Mouse (Mus musculus) CH12.LX (cell line): ENCODE data around the gene Nav1. TPM values are rescaled to one million over a fixed set of nuclear protein-coding genes. Genes with fewer than 3 reads are reported as not detected.

ENCODE experiments used
- DNase-seq: peaks from one replicate; pipeline ENCODE4 v3.0.0-alpha.2; 2013; ENCODE audit errors: extremely low read depth
- H3K27ac ChIP-seq: 2 replicates; pipeline ENCODE4 v1.5.1; 2012; ENCODE audit warnings: low read depth, mild to moderate bottlenecking, control low read depth, moderate library complexity; ENCODE audit not compliant: insufficient read depth
- H3K27me3 ChIP-seq: replicated peaks from 2 replicates; pipeline ENCODE3; 2012; ENCODE audit warnings: inconsistent platforms
- H3K36me3 ChIP-seq, 2 experiments: replicated peaks in 1 of 2; 2 replicates each; pipeline versions ENCODE3 to v1.6.1; 2012; ENCODE audit warnings: inconsistent platforms in 1 of 2, low read length in 1 of 2, mild to moderate bottlenecking in 1 of 2, mixed read lengths in 1 of 2, moderate library complexity in 1 of 2; ENCODE audit not compliant: control insufficient read depth in 1 of 2, insufficient read depth in 1 of 2
- H3K4me1 ChIP-seq, 2 experiments: 2 replicates each; pipeline ENCODE4 v1.6.1; 2012; ENCODE audit warnings: inconsistent platforms in 1 of 2, moderate library complexity in 1 of 2; ENCODE audit not compliant: insufficient read depth in 2 of 2, control insufficient read depth in 1 of 2
- H3K4me2 ChIP-seq: 2 replicates; pipeline ENCODE4 v1.6.1; 2012; ENCODE audit warnings: low read depth, mild to moderate bottlenecking, control low read depth; ENCODE audit not compliant: poor library complexity, insufficient read depth, severe bottlenecking
- H3K4me3 ChIP-seq, 3 experiments: fragments of 150-350 bp in 1 of 3; sonication (generic) in 1 of 3; replicated peaks in 1 of 3; 2 replicates each; pipeline versions ENCODE3 to v1.5.1; 2011 to 2012; ENCODE audit warnings: low read depth in 2 of 3, low read length in 2 of 3, mild to moderate bottlenecking in 2 of 3, moderate library complexity in 2 of 3, control low read depth in 1 of 3, improper control_type of control experiment in 1 of 3, inconsistent platforms in 1 of 3, mixed read lengths in 1 of 3; ENCODE audit not compliant: poor library complexity in 1 of 3
- H3K79me2 ChIP-seq: replicated peaks from 2 replicates; pipeline ENCODE4 v1.6.1; 2012; ENCODE audit warnings: mild to moderate bottlenecking, moderate library complexity; ENCODE audit not compliant: control insufficient read depth, poor library complexity, insufficient read depth, severe bottlenecking; ENCODE audit errors: extremely low read depth
- H3K9ac ChIP-seq: 2 replicates; pipeline ENCODE4 v1.6.1; 2012; ENCODE audit warnings: low read depth, mild to moderate bottlenecking, control low read depth, moderate library complexity; ENCODE audit not compliant: insufficient read depth
- H3K9me3 ChIP-seq: replicated peaks from 2 replicates; pipeline ENCODE3; 2012; ENCODE audit warnings: low read length, inconsistent platforms, mixed read lengths
- CTCF ChIP-seq, 2 experiments: IDR thresholded peaks in 1 of 2; conservative IDR thresholded peaks in 1 of 2; 2 replicates each; pipeline ENCODE4 v1.5.1; 2011 to 2012; ENCODE audit warnings: low read depth in 2 of 2, low read length in 2 of 2, improper control_type of control experiment in 1 of 2, inconsistent platforms in 1 of 2, mild to moderate bottlenecking in 1 of 2, moderate library complexity in 1 of 2
- ETS1 ChIP-seq: conservative IDR thresholded peaks from 2 replicates; pipeline ENCODE4 v1.6.1; 2012; ENCODE audit warnings: low read depth, mild to moderate bottlenecking, inconsistent platforms, low read length, improper control_type of control experiment, moderate library complexity
- GABPA ChIP-seq: IDR thresholded peaks from 2 replicates; pipeline ENCODE4 v1.6.1; 2012; ENCODE audit warnings: low read depth, low read length, improper control_type of control experiment, inconsistent platforms; ENCODE audit not compliant: insufficient replicate concordance
- JUND ChIP-seq: conservative IDR thresholded peaks from 2 replicates; pipeline ENCODE4 v1.6.1; 2011; ENCODE audit warnings: low read depth, low read length, improper control_type of control experiment
- MAFK ChIP-seq: IDR thresholded peaks from 2 replicates; pipeline ENCODE4 v1.6.1; 2011; ENCODE audit warnings: low read length, improper control_type of control experiment; ENCODE audit not compliant: insufficient replicate concordance
- MAZ ChIP-seq: IDR thresholded peaks from 2 replicates; pipeline ENCODE4 v1.6.1; 2012; ENCODE audit warnings: low read depth, mild to moderate bottlenecking, inconsistent platforms, low read length, improper control_type of control experiment, moderate library complexity
- MYC ChIP-seq: IDR thresholded peaks from 2 replicates; pipeline ENCODE4 v1.6.1; 2011; ENCODE audit warnings: low read depth, mild to moderate bottlenecking, improper control_type of control experiment, low read length
- NELFE ChIP-seq: IDR thresholded peaks from 2 replicates; pipeline ENCODE4 v1.6.1; 2011; ENCODE audit warnings: low read depth, low read length, improper control_type of control experiment
- PAX5 ChIP-seq: IDR thresholded peaks from 2 replicates; pipeline ENCODE4 v1.6.1; 2012; ENCODE audit warnings: low read length, inconsistent platforms, mixed read lengths
- RCOR1 ChIP-seq: conservative IDR thresholded peaks from 2 replicates; pipeline ENCODE4 v1.6.1; 2012; ENCODE audit warnings: low read depth, mild to moderate bottlenecking, inconsistent platforms, low read length, improper control_type of control experiment
- SIN3A ChIP-seq: IDR thresholded peaks from 2 replicates; pipeline ENCODE4 v1.6.1; 2012; ENCODE audit warnings: low read length, improper control_type of control experiment, inconsistent platforms
- SMC3 ChIP-seq: IDR thresholded peaks from 2 replicates; pipeline ENCODE4 v1.6.1; 2011; ENCODE audit warnings: low read depth, low read length, improper control_type of control experiment
- USF1 ChIP-seq: IDR thresholded peaks from 2 replicates; pipeline ENCODE4 v1.6.1; 2014; ENCODE audit warnings: low read depth, mild to moderate bottlenecking, inconsistent platforms, low read length, improper control_type of control experiment
- ZC3H11A ChIP-seq: IDR thresholded peaks from 2 replicates; pipeline ENCODE4 v1.6.1; 2012; ENCODE audit warnings: low read depth, mild to moderate bottlenecking, inconsistent platforms, low read length, improper control_type of control experiment
- dilution Hi-C: fragments of 300-500 bp; cut with MboI; formaldehyde crosslinking; loops from 2 replicates; pipeline ENCODE4 v1.14.3; 2020; ENCODE audit warnings: low sequenced_read_pairs; ENCODE audit not compliant: extremely low pct_unique_long_range_greater_than_20kb, extremely low pct_ligation_motif_present
- in situ Hi-C: fragments of 300-500 bp; cut with MboI; formaldehyde crosslinking; loops from 3 replicates; pipeline ENCODE4 v1.14.3; 2019; ENCODE audit warnings: low sequenced_read_pairs, low pct_ligation_motif_present, low pct_unique_long_range_greater_than_20kb, mixed read lengths
- polyA plus RNA-seq: library from polyadenylated mRNA; unstranded; fragments of >175 nt; gene quantifications from 2 replicates; pipeline ENCODE4 v1.2.1, GENCODE M21; 2012; ENCODE audit warnings: low read depth; ENCODE audit not compliant: insufficient read length
- total RNA-seq, 2 experiments: library from RNA; depleted of rRNA; stranded (reverse); fragments of 300-350 nt in 1 of 2; fragments of >200 nt in 1 of 2; gene quantifications; 2 replicates each; pipeline ENCODE4 v1.2.3; 2012 to 2014

The Nav1 gene
- total and polyA plus RNA-seq, 3 experiments, result 0.21 to 0.56 TPM; not detected in 1

DNA sequence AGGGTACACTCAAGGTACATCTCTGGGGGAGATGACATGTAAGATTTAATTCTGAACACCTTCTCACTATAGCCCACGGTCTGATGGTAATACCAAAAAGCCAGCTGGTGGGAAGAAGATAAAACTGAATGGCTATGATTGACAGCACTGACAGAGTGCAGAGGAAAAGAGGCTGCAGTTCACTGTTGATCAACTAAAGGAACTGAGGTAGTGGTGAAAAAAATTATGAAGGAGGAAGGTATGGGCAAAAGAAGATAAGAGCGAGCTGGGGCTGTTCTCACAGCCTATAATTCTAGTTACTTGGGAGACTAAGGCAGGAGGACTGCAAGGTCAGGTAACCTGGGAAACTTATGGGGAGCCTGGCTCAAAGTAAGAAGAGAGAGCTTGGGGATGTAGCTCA lies 155.7 kb downstream of the Nav1 start:
- Histone ChIP-seq H3K9ac (no peak overlapping the region), H3K27ac (no peak overlapping the region), H3K79me2 (no peaks in the 10 kb centered on the region), H3K9me3 (no peaks in the 10 kb centered on the region), H3K4me1 (0 out of 4 replicates have a peak, but pooled peaks cover 3 to 4% of the 10 kb centered on the region in 2 experiments), H3K4me3 (no peak overlapping the region), H3K36me3 (no peaks in the 10 kb centered on the region), H3K27me3 (peaks cover 5% of the 10 kb centered on the region)
- no peak for TF ChIP-seq MAFK
- TF ChIP-seq ETS1, result no peak
- TF ChIP-seq MAZ, result no peak
- no peak for TF ChIP-seq USF1
- TF ChIP-seq SIN3A, result no peak
- TF ChIP-seq, all 38 proteins: peak for 0
- H3K4me2 ChIP-seq, result no peak overlapping the region
- no peak for DNase-seq
- in situ Hi-C loops (loop anchor here (5.0 kb wide), 1 partner anchor 91 kb away; no protein-coding TSS in a partner anchor), dilution Hi-C loops (no loop called here)

DNA sequence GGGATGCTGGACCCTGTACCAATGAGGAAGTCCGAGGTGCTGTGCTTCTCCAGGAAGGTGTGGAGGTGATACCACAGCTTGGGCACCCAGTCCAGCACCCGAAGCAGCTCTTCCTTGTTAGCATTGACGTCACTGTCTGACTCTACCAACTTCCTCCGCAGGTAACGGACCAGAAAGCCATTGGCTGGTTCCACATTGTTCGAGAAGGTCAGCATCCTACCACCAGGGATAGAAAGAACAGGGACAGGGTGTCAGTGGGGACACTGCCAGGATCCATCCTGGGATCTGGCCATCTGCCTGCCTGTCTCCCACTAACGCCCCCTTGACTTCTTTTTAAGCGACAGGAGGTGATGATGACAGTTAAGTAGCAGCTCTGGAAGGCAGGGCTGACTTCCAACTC lies 157.2 kb downstream of the Nav1 start:
- Histone ChIP-seq H3K9ac (no peak overlapping the region), H3K79me2 (no peaks in the 10 kb centered on the region), H3K27ac (no peak overlapping the region), H3K36me3 (no peaks in the 10 kb centered on the region), H3K4me2 (no peak overlapping the region), H3K4me3 (no peak overlapping the region), H3K9me3 (no peaks in the 10 kb centered on the region), H3K27me3 (peaks cover 5% of the 10 kb centered on the region), H3K4me1 (0 out of 4 replicates have a peak, but pooled peaks cover 3 to 4% of the 10 kb centered on the region in 2 experiments)
- dilution Hi-C loops (no loop called here), in situ Hi-C loops (loop anchor here (5.0 to 25.0 kb wide), 2 partner anchors 92 to 212 kb away; no protein-coding TSS in a partner anchor)
- TF ChIP-seq RCOR1 (no peak), MYC (no peak), PAX5 (no peak), CTCF (conservative IDR thresholded peaks at IDR 0.05 in 1 of 2, IDR thresholded peaks at IDR 0.05 in 1 of 2; ENCODE audit: low read depth in 2 of 2, low read length in 2 of 2) (no peak), JUND (no peak), MAZ (no peak), SMC3 (no peak), ZC3H11A (no peak)
- no peak for DNase-seq

DNA sequence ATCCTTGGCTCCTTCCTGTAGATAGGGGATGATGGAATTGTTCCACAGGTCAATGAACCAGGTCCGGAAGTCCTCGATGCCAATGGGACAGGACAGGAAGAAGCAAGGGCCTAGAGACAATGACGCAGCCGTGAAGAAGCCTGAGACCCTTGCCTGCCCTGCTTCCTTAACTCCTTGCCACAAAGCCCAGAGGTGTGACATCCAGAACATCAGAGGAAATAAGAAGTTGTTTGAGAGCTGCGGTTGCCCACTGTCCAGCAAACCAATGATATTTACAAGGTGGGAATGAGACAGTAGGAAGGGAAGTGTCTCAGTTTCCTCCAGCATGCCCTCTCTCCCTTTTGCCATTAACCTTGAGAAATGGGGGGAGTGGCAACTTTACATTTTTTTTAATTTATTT lies 158.2 kb downstream of the Nav1 start:
- dilution Hi-C loops (no loop called here), in situ Hi-C loops (loop anchor here (25.0 kb wide), 1 partner anchor 213 kb away; no protein-coding TSS in a partner anchor)
- Histone ChIP-seq H3K4me1 (0 out of 4 replicates have a peak, but pooled peaks cover 3 to 4% of the 10 kb centered on the region in 2 experiments), H3K4me2 (no peak overlapping the region), H3K9ac (no peak overlapping the region), H3K27me3 (peaks cover 5% of the 10 kb centered on the region), H3K27ac (no peak overlapping the region), H3K4me3 (no peak overlapping the region), H3K36me3 (no peaks in the 10 kb centered on the region), H3K9me3 (no peaks in the 10 kb centered on the region), H3K79me2 (no peaks in the 10 kb centered on the region)
- TF ChIP-seq GABPA (no peak), ZC3H11A (no peak), NELFE (no peak), ETS1 (no peak)
- no peak for DNase-seq
